Mouse (Mus musculus) limb, embryonic 11.5 days (tissue): ENCODE results near the gene Bcar1. TPM values are rescaled to one million over a fixed set of nuclear protein-coding genes. Genes with fewer than 3 reads are reported as not detected.
A peak's percentile ranks its signal among the peaks of the same experiment; 100 is the strongest.

Experiments used
- ATAC-seq: fragments of 200-750 bp; cut with Nextera tagmentation; 2 replicates; pipeline ENCODE4 v1.8.0; 2017; ENCODE audit warnings: low read depth; ENCODE audit not compliant: insufficient number of reproducible peaks, low FRiP score, low TSS enrichment
- DNase-seq: peaks from one replicate; pipeline ENCODE4 v3.0.0-alpha.2; 2015; ENCODE audit warnings: low spot score
- H3K27ac ChIP-seq: fragments of 300-500 bp; sonication (generic); replicated peaks from 2 replicates; pipeline ENCODE4 v1.5.1; 2014; ENCODE audit warnings: low read depth, mild to moderate bottlenecking, low read length
- H3K27me3 ChIP-seq: fragments of 300-500 bp; sonication (generic); 2 replicates; pipeline ENCODE4 v1.6.1; 2014; ENCODE audit warnings: mild to moderate bottlenecking, low read length, mixed read lengths; ENCODE audit not compliant: control insufficient read depth, insufficient read depth
- H3K36me3 ChIP-seq: fragments of 300-500 bp; sonication (generic); 2 replicates; pipeline ENCODE4 v1.6.1; 2014; ENCODE audit warnings: mild to moderate bottlenecking, low read length, moderate library complexity, mixed read lengths; ENCODE audit not compliant: control insufficient read depth, insufficient read depth
- H3K4me1 ChIP-seq: fragments of 300-500 bp; sonication (generic); 2 replicates; pipeline ENCODE4 v1.6.1; 2014; ENCODE audit warnings: low read length, mixed read lengths; ENCODE audit not compliant: control insufficient read depth, insufficient read depth
- H3K4me2 ChIP-seq: fragments of 300-500 bp; sonication (generic); 2 replicates; pipeline ENCODE4 v1.6.1; 2014; ENCODE audit warnings: low read depth, mild to moderate bottlenecking, moderate library complexity; ENCODE audit not compliant: severe bottlenecking
- H3K4me3 ChIP-seq: fragments of 300-500 bp; sonication (generic); 2 replicates; pipeline ENCODE4 v1.5.1; 2014; ENCODE audit warnings: low read depth, low read length
- H3K9ac ChIP-seq: fragments of 300-500 bp; sonication (generic); 2 replicates; pipeline ENCODE4 v1.6.1; 2014; ENCODE audit warnings: mild to moderate bottlenecking, low read length
- H3K9me3 ChIP-seq: fragments of 300-500 bp; sonication (generic); 2 replicates; pipeline ENCODE4 v1.6.1; 2016; ENCODE audit warnings: low read length; ENCODE audit not compliant: control insufficient read depth
- WGBS: fragments of 180-500 bp; shearing (Covaris S2); extraction: QIAGEN DNeasy Blood & Tissue Kit; methylation state at CpG from one replicate; pipeline ENCODE4 v1.1.7; 2014; 5-methylcytosine and 5-hydroxymethylcytosine counted together
- polyA plus RNA-seq: library from polyadenylated mRNA; unstranded; fragments of >200 nt; fragmentation: Nextera tagmentation; extraction: Ambion mirVana; gene quantifications from 2 replicates; pipeline ENCODE4 v1.2.1, GENCODE M21; 2014

Bcar1 gene
- polyA plus RNA-seq, 1 experiment from 2014 or later, result 40.4 TPM

DNA sequence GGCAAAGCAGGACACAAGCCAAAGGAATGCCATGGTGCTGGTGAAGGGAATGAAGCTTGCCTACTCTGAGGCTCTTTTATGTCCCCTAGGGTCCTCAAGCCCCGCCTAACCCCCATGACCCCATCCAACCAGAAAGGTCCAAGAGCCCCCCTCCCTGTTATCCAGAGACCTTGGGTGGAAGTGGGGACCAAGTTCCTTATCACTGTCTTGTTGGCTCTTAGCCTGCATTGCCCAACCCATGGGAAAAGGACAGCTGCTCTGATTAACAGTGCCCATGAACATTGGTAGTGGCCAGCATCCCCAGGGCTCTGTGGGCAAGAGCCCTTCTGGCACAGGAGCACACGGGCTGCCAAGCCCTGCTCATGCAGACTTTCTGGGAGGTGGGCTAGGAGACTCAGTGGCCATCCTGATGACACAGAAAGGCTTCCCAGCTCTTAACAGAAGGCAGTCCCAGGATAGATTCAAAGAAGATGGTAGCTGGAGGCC lies 52.6 kb downstream of the Bcar1 start, which contains the start of gene Ctrb1:
Ctrb1 (minus strand) TSS at position 51 of the 486 bp plus-strand sequence.
- Histone ChIP-seq H3K4me2 (no peak within 1 kb of the TSS), H3K4me3 (no peak within 1 kb of the TSS), H3K9me3 (no peaks in the 10 kb centered on the region), H3K27me3 (no peaks in the 10 kb centered on the region), H3K4me1 (0 out of 2 replicates have a peak, but pooled peaks cover 2% of the 10 kb centered on the region), H3K36me3 (no peaks in the 10 kb centered on the region), H3K9ac (no peak within 1 kb of the TSS), H3K27ac (no peak within 1 kb of the TSS)
- DNase-seq, result no peak
- no peak for ATAC-seq
- WGBS, result 92% methylated on average over 2 of the region's 2 CpGs

DNA sequence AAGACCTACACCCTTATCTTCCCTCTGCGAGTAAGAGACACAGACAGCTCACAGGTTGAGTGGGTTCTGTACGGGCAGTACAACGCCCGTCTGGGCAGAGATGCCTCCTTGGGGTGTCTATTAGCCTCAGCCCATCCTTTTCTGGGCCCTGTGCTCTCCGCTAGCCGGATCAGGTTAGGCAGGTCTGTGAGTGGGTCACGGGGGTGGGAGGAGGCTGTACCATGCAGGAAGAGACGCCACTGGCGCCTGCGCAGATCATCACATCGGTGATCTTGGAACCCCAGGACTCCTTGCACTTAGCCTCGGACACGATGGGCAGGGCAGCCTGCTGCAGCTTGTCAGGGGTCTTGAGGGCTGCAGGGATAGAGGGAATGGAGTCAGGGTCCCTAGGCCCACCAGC lies 56.7 kb downstream of the Bcar1 start:
- Histone ChIP-seq H3K9ac (no peak overlapping the region), H3K9me3 (no peaks in the 10 kb centered on the region), H3K27me3 (no peaks in the 10 kb centered on the region), H3K36me3 (no peaks in the 10 kb centered on the region), H3K4me1 (no peaks in the 10 kb centered on the region), H3K4me3 (no peak overlapping the region), H3K27ac (no peak overlapping the region), H3K4me2 (no peak overlapping the region)
- no peak for DNase-seq
- 85% methylated on average over 13 of the region's 13 CpGs for WGBS
- no peak for ATAC-seq

- Histone ChIP-seq H3K27me3 (no peaks in the 10 kb centered on the region), H3K27ac (no peak overlapping the region), H3K9ac (no peak overlapping the region), H3K36me3 (no peaks in the 10 kb centered on the region), H3K4me2 (no peak overlapping the region), H3K4me3 (no peak overlapping the region), H3K9me3 (no peaks in the 10 kb centered on the region), H3K4me1 (no peaks in the 10 kb centered on the region)
- DNase-seq (no peak), ATAC-seq (no peak)
- 28% methylated on average over 9 of the region's 9 CpGs for WGBS
Observed at GRCm38 (mm10) chr8:111682521-111682920, 61.1 kb downstream of the Bcar1 start.

DNA sequence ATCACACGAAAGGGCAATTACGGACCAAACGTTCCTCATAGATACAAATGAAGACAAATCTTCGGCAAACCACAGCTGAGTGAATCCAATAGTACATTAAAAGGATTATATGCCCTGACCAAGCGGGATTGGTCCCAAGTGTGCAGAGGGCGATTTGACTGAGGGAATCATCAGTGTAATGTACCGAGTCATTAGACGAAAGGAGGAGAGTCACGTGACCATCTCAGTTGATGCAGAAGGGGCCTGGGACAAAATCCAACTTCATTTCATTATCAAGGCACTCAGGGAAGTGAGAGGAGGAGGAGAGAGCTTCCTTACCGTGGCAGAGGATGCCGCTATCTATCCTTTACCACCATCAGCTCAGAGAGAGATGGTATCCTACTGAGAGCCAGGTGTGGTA lies 62.5 kb downstream of the Bcar1 start:
- ATAC-seq, result no peak
- WGBS, result 78% methylated on average over 11 of the region's 11 CpGs
- no peak overlapping the region for H3K9ac ChIP-seq
- no peaks in the 10 kb centered on the region for H3K36me3 ChIP-seq
- H3K9me3 ChIP-seq, result no peaks in the 10 kb centered on the region
- H3K27ac ChIP-seq, result no peak overlapping the region
- no peaks in the 10 kb centered on the region for H3K4me1 ChIP-seq
- no peaks in the 10 kb centered on the region for H3K27me3 ChIP-seq
- H3K4me3 ChIP-seq, result no peak overlapping the region
- no peak overlapping the region for H3K4me2 ChIP-seq
- DNase-seq, result no peak

GRCm38 (mm10) chr8:111680423-111681028 lies 63.1 kb downstream of the Bcar1 start:
- ATAC-seq, result peak; percentile 57; the same call in 1 of the 2 replicates
- H3K9me3 ChIP-seq, result no peaks in the 10 kb centered on the region
- peak; percentile 48 for DNase-seq
- no peak overlapping the region; the same call in 1 of the 2 replicates for H3K4me2 ChIP-seq
- no peak overlapping the region for H3K27ac ChIP-seq
- WGBS, result 34% methylated on average over 17 of the region's 17 CpGs
- no peaks in the 10 kb centered on the region for H3K27me3 ChIP-seq
- H3K36me3 ChIP-seq, result no peaks in the 10 kb centered on the region
- H3K4me3 ChIP-seq, result no peak overlapping the region
- H3K9ac ChIP-seq, result no peak overlapping the region
- no peaks in the 10 kb centered on the region for H3K4me1 ChIP-seq

DNA sequence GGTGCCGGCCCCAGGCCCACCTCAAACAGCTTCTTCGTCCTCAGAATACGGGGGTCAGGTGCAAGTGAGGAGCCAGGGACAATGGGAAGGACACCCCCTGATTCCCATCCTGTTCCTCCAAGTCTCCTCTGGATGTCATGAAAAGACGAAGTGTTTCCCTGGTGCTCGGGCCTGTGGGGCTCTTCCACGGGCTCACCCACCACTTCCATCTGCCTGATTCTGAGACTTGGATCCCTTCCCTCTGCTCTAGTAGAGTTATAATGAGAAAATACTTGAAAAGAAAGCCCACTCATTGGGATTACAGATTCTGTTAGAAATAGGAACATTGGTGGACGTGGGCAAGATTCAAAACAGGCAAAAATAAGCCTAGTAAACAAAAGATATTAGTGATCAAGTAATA lies 64.8 kb downstream of the Bcar1 start:
- H3K36me3 ChIP-seq, result no peaks in the 10 kb centered on the region
- H3K4me2 ChIP-seq, result no peak overlapping the region
- no peak for ATAC-seq
- no peak for DNase-seq
- H3K4me3 ChIP-seq, result no peak overlapping the region
- no peaks in the 10 kb centered on the region for H3K27me3 ChIP-seq
- H3K9me3 ChIP-seq, result no peaks in the 10 kb centered on the region
- no peaks in the 10 kb centered on the region for H3K4me1 ChIP-seq
- WGBS, result 81% methylated on average over 7 of the region's 7 CpGs
- no peak overlapping the region for H3K27ac ChIP-seq
- H3K9ac ChIP-seq, result no peak overlapping the region

DNA sequence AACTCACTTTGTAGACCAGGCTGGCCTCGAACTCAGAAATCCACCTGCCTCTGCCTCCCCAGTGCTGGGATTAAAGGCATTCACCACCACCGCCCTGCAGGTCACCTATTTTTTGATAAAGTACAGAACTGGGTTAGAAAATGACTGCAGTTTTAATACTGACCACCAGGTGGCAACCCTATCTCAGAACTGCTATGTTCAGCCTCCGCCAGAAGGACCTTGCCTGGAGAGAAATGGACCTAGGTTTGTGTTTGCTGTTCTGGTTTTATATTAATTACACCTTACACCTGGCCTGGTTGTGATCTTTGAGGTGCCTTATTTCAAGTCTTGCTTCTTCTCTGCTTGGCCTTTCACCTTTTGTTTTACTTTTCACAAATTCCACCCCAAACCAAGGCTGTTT lies 65.5 kb downstream of the Bcar1 start:
- no peak for ATAC-seq
- DNase-seq, result peak; percentile 69
- Histone ChIP-seq H3K9ac (no peak overlapping the region), H3K27me3 (no peaks in the 10 kb centered on the region), H3K36me3 (no peaks in the 10 kb centered on the region), H3K9me3 (no peaks in the 10 kb centered on the region), H3K4me1 (no peaks in the 10 kb centered on the region), H3K4me3 (no peak overlapping the region), H3K4me2 (no peak overlapping the region), H3K27ac (no peak overlapping the region)
- 28% methylated on average over 3 of the region's 3 CpGs for WGBS

- H3K4me3 ChIP-seq, result no peak overlapping the region
- no peaks in the 10 kb centered on the region for H3K9me3 ChIP-seq
- DNase-seq, result no peak
- ATAC-seq, result no peak
- no peak overlapping the region for H3K27ac ChIP-seq
- H3K4me1 ChIP-seq, result no peaks in the 10 kb centered on the region
- no peak overlapping the region for H3K4me2 ChIP-seq
- no peaks in the 10 kb centered on the region for H3K27me3 ChIP-seq
- H3K36me3 ChIP-seq, result no peaks in the 10 kb centered on the region
- H3K9ac ChIP-seq, result no peak overlapping the region
- WGBS, result 73% methylated on average over 8 of the region's 8 CpGs
Observed at GRCm38 (mm10) chr8:111676237-111676636, 67.4 kb downstream of the Bcar1 start.

DNA sequence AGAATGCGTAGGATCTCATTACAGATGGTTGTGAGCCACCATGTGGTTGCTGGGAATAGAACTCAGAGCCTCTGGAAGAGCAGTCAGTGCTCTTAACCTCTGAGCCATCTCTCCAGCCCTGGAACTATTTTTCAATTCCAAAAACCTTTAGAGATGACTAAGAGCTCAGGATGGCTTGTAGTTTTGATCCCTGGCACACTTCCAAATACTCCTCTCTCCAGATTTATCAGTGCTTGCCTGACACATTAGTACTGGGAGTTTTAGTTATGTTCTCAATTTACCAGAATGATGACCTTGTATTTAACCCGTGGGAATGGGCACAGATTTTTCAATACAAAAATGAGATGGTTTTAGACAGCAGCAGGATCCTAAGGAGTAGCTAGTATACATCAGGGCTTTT lies 76.9 kb downstream of the Bcar1 start:
- Histone ChIP-seq H3K4me1 (no peaks in the 10 kb centered on the region), H3K9me3 (no peaks in the 10 kb centered on the region), H3K36me3 (peaks cover 11% of the 10 kb centered on the region), H3K27ac (no peak overlapping the region), H3K27me3 (no peaks in the 10 kb centered on the region), H3K4me2 (no peak overlapping the region), H3K9ac (no peak overlapping the region), H3K4me3 (no peak overlapping the region)
- ATAC-seq, result no peak
- 98% methylated on average over 2 of the region's 2 CpGs for WGBS
- no peak for DNase-seq
